Mouse (Mus musculus): Measurements from ENCODE around the gene Ppp1r1b.
"Not testable (repeated sequence)": the region's sequence is repeated elsewhere in the genome, so short reads cannot be mapped to it uniquely, and the experiment has no call there.

Gene Ppp1r1b

GRCm38 (mm10) chr11:98373244-98373643, 25.0 kb downstream of the Ppp1r1b start:
- no peak for DNase-seq

GRCm38 (mm10) chr11:98374266-98374665, 26.1 kb downstream of the Ppp1r1b start:
- no peak for DNase-seq

- DNase-seq, result no peak
These were observed 28.6 kb downstream of the Ppp1r1b start for GRCm38 (mm10) chr11:98376756-98377155.

GRCm38 (mm10) chr11:98377787-98378186, 29.6 kb downstream of the Ppp1r1b start:
- DNase-seq, result no peak

GRCm38 (mm10) chr11:98379379-98379778, 31.2 kb downstream of the Ppp1r1b start:
- no peak for DNase-seq

GRCm38 (mm10) chr11:98380106-98380505, 31.9 kb downstream of the Ppp1r1b start:
- no peak for DNase-seq

- no peak for DNase-seq
These were observed 33.4 kb downstream of the Ppp1r1b start for GRCm38 (mm10) chr11:98381651-98382050.

GRCm38 (mm10) chr11:98382405-98382804, 34.2 kb downstream of the Ppp1r1b start:
- not testable (repeated sequence) for DNase-seq

GRCm38 (mm10) chr11:98383261-98384030, 35.2 kb downstream of the Ppp1r1b start, which contains the start of gene Tcap:
TSS of gene Tcap (plus strand) at chr11:98383811.
- no peak for DNase-seq

- no peak for DNase-seq
These were observed 36.0 kb downstream of the Ppp1r1b start for GRCm38 (mm10) chr11:98384216-98384615.

- DNase-seq, result peak in 1 of 2 experiments; percentile 21
These were observed 36.8 kb downstream of the Ppp1r1b start for GRCm38 (mm10) chr11:98384721-98385637.

GRCm38 (mm10) chr11:98385638-98386585, 37.7 kb downstream of the Ppp1r1b start, which contains the start of gene Pnmt:
TSS of gene Pnmt (plus strand) at chr11:98386450.
- DNase-seq, result peak in 1 of 2 experiments; percentile 15

GRCm38 (mm10) chr11:98386596-98386995, 38.4 kb downstream of the Ppp1r1b start:
- DNase-seq, result peak in 1 of 2 experiments; percentile 21

GRCm38 (mm10) chr11:98387056-98387577, 38.9 kb downstream of the Ppp1r1b start:
- DNase-seq, result peak in 1 of 2 experiments; percentile 17

- peak in 1 of 2 experiments; percentile 54 for DNase-seq
These were observed 40.1 kb downstream of the Ppp1r1b start for GRCm38 (mm10) chr11:98388282-98388681.

GRCm38 (mm10) chr11:98389221-98389780, 41.1 kb downstream of the Ppp1r1b start:
- DNase-seq, result peak; percentile 46 to 68

GRCm38 (mm10) chr11:98390141-98390540, 41.9 kb downstream of the Ppp1r1b start:
- no peak for DNase-seq

GRCm38 (mm10) chr11:98392034-98392433, 43.8 kb downstream of the Ppp1r1b start:
- DNase-seq, result peak in 1 of 2 experiments; percentile 29

- DNase-seq, result peak in 1 of 2 experiments; percentile 20
These were observed 44.4 kb downstream of the Ppp1r1b start for GRCm38 (mm10) chr11:98392645-98393044.

- DNase-seq, result peak; percentile 71 to 79
These were observed 45.1 kb downstream of the Ppp1r1b start for GRCm38 (mm10) chr11:98393317-98393716.

- peak in 1 of 2 experiments; percentile 22 for DNase-seq
These were observed 46.1 kb downstream of the Ppp1r1b start for GRCm38 (mm10) chr11:98394301-98394700.

Data from lung, postnatal 4 days (tissue).